In genomic region chr19:25611116-25611515, GRCm38 (mm10) we compare ENCODE assay signal across 8 mouse cellular contexts. TPM values are rescaled to one million over a fixed set of nuclear protein-coding genes. Genes with fewer than 3 reads are reported as not detected.
DNase-seq lines count a peak whose midpoint lies in the region; ATAC-seq and TF ChIP-seq lines count a peak whose summit lies in the region.
"Had no signal": no experiment of that assay in that cellular context is flagged by ENCODE, and none has a peak within 500 bp of the region (broad histone marks: within the 10 kb centered on the region; RNA-seq: fewer than 3 reads in every experiment).

No protein-coding gene starts in this region.

- H3K4me3 ChIP-seq in lung, embryonic 16.5 days (ENCODE audit: low read length) = peak overlapping the region; percentile 34
- H3K4me3 ChIP-seq in forebrain, postnatal 0 days (ENCODE audit: low read depth, low read length) = peak overlapping the region; percentile 38
- peak overlapping the region; percentile 26 for H3K4me3 ChIP-seq in liver, embryonic 13.5 days (replicated peaks)
- H3K4me3 ChIP-seq in testis, adult 2 months (ENCODE audit: control insufficient read depth, low read depth, low read length) = peak overlapping the region; percentile 78

- DNase-seq in lung, postnatal 36 days = no peak
- no peak for DNase-seq in forebrain, postnatal 0 days
- DNase-seq in liver, embryonic 13.5 days = no peak
- no peak for DNase-seq in adipocyte (ENCODE audit: low spot score)
- DNase-seq in spleen, adult 18-20 months = no peak
- DNase-seq: adrenal gland, adult 8-10 months had no signal

- no peak for TF ChIP-seq CTCF in forebrain, postnatal 0 days (IDR thresholded peaks at IDR 0.05; ENCODE audit: low read depth)
- no peak for TF ChIP-seq CTCF in testis, adult 2 months (IDR thresholded peaks at IDR 0.05; ENCODE audit: control insufficient read depth, insufficient read depth, insufficient replicate concordance, low read depth, low read length)

- peaks cover 19% of the 10 kb centered on the region for H3K4me1 ChIP-seq in lung, embryonic 16.5 days (replicated peaks; ENCODE audit: control insufficient read depth, insufficient read depth, low read length)
- H3K4me1 ChIP-seq in forebrain, postnatal 0 days (ENCODE audit: insufficient read depth) = peaks cover 6% of the 10 kb centered on the region
- H3K4me1 ChIP-seq in liver, embryonic 13.5 days (replicated peaks) = peaks cover 12% of the 10 kb centered on the region
- H3K4me1 ChIP-seq in testis, adult 2 months (ENCODE audit: control insufficient read depth, insufficient read depth, low read length) = peaks cover 7% of the 10 kb centered on the region

- H3K4me2 ChIP-seq in lung, embryonic 16.5 days (ENCODE audit: low read depth, low read length) = peak overlapping the region; percentile 46
- H3K4me2 ChIP-seq in forebrain, postnatal 0 days (ENCODE audit: low read depth) = peak overlapping the region; percentile 63
- peak overlapping the region; percentile 51 for H3K4me2 ChIP-seq in liver, embryonic 13.5 days

- H3K36me3 ChIP-seq in lung, embryonic 16.5 days (ENCODE audit: control insufficient read depth, insufficient read depth, low read length) = no peaks in the 10 kb centered on the region
- H3K36me3 ChIP-seq in forebrain, postnatal 0 days (ENCODE audit: insufficient read depth) = no peaks in the 10 kb centered on the region
- no peaks in the 10 kb centered on the region for H3K36me3 ChIP-seq in liver, embryonic 13.5 days
- H3K36me3 ChIP-seq in testis, adult 2 months (ENCODE audit: control insufficient read depth, insufficient read depth, low read length) = no peaks in the 10 kb centered on the region

- H3K9ac ChIP-seq in lung, embryonic 16.5 days (ENCODE audit: low read length) = no peak overlapping the region
- H3K9ac ChIP-seq in forebrain, postnatal 0 days = peak overlapping the region; percentile 33
- no peak overlapping the region for H3K9ac ChIP-seq in liver, embryonic 13.5 days

- TF ChIP-seq POLR2A in testis, adult 2 months (IDR thresholded peaks at IDR 0.05; ENCODE audit: control insufficient read depth, low read depth, low read length) = no peak

- peaks cover 94% of the 10 kb centered on the region for H3K27me3 ChIP-seq in lung, embryonic 16.5 days (ENCODE audit: control insufficient read depth, insufficient read depth, low read depth, low read length)
- H3K27me3 ChIP-seq in forebrain, postnatal 0 days (ENCODE audit: insufficient read depth, low read length) = peaks cover 76% of the 10 kb centered on the region
- peaks cover 99% of the 10 kb centered on the region for H3K27me3 ChIP-seq in liver, embryonic 13.5 days
- no peaks in the 10 kb centered on the region; the same call in 1 of the 2 replicates for H3K27me3 ChIP-seq in testis, adult 2 months (ENCODE audit: control insufficient read depth, insufficient read depth, low read length)

- under 1% methylated on average over 42 of the region's 42 CpGs for WGBS in lung, embryonic 16.5 days
- WGBS in forebrain, postnatal 0 days = 2% methylated on average over 42 of the region's 42 CpGs
- WGBS in liver, embryonic 13.5 days (ENCODE audit: insufficient replicate concordance) = 2% methylated on average over 37 of the region's 42 CpGs

- peak; percentile 36; the same call in 1 of the 2 replicates for ATAC-seq in lung, embryonic 16.5 days (ENCODE audit: low read depth)
- ATAC-seq in forebrain, postnatal 0 days = 0 out of 2 replicates have a peak, but pooled peaks have one; percentile 23
- ATAC-seq in liver, embryonic 13.5 days (ENCODE audit: low read depth) = no peak

- H3K27ac ChIP-seq in lung, embryonic 16.5 days (ENCODE audit: low read length) = no peak overlapping the region
- no peak overlapping the region for H3K27ac ChIP-seq in forebrain, postnatal 0 days (ENCODE audit: low read depth, low read length)
- H3K27ac ChIP-seq in liver, embryonic 13.5 days = no peak overlapping the region
- H3K27ac ChIP-seq in testis, adult 2 months (ENCODE audit: control insufficient read depth, insufficient read depth, low read depth, low read length) = no peak overlapping the region

- no peaks in the 10 kb centered on the region for H3K9me3 ChIP-seq in lung, embryonic 16.5 days (ENCODE audit: control insufficient read depth, low read length)
- no peaks in the 10 kb centered on the region for H3K9me3 ChIP-seq in forebrain, postnatal 0 days (ENCODE audit: low read length)
- H3K9me3 ChIP-seq in liver, embryonic 13.5 days (replicated peaks) = no peaks in the 10 kb centered on the region

RNA-seq across cellular contexts. Expression of gene Dmrt3, which starts 1.0 kb away (rescaled TPM):
- 0.20 and 0.44 TPM in 2 replicates for polyA plus RNA-seq in lung, embryonic 16.5 days (2015; fragmentation: Nextera tagmentation; extraction: Ambion mirVana)
- 1.5 and 1.8 TPM in 2 replicates for total RNA-seq in forebrain, postnatal 0 days (2014; rRNA removed)
- polyA plus RNA-seq in forebrain, postnatal 0 days (2015; fragmentation: Nextera tagmentation; extraction: Ambion mirVana) = 1.5 and 2.1 TPM in 2 replicates
- polyA plus RNA-seq in liver, embryonic 13.5 days (2015; fragmentation: Nextera tagmentation; extraction: Ambion mirVana) = not detected in 2 replicates
- 0.61 and 0.73 TPM in 2 replicates for polyA plus RNA-seq in testis, adult 2 months (2012; rRNA removed)
- total RNA-seq: adrenal gland, adult 8-10 months had no signal

Comparison
In these comparisons a context has a peak if more than half of its experiments do, and no peak if none do; other contexts are left out.
1. H3K4me3 ChIP-seq: peak in every context shown above with its lines; median percentile 78 in testis, adult 2 months; 38 in forebrain, postnatal 0 days; 34 in lung, embryonic 16.5 days; 26 in liver, embryonic 13.5 days.